Mouse (Mus musculus) adrenal gland, adult 18-20 months (tissue): Measurements from ENCODE around the gene Gstm6. TPM values are rescaled to one million over a fixed set of nuclear protein-coding genes. Genes with fewer than 3 reads are reported as not detected.
A peak's percentile ranks its signal among the peaks of the same experiment; 100 is the strongest.
"Not testable (repeated sequence)": the region's sequence is repeated elsewhere in the genome, so short reads cannot be mapped to it uniquely, and the experiment has no call there.

Experiments
- DNase-seq, 2 experiments: peaks; one replicate each; pipeline ENCODE4 v3.0.0; 2021 to 2022; ENCODE audit warnings: low spot score in 2 of 2
- long read RNA-seq, 2 experiments: library from polyadenylated mRNA; stranded (forward); transcript quantifications; one replicate each; pipeline ENCODE4 v2.0.0; 2021
- total RNA-seq, 2 experiments: library from RNA; stranded (reverse); gene quantifications; 1 replicate in 1 of 2; 2 replicates in 1 of 2; pipeline ENCODE4 v1.2.3; 2021

The Gstm6 gene
- 1 to 10 TPM; 6.1 to 8.0 TPM for total RNA-seq
- long read RNA-seq, experiment 1, partial matches to known transcripts: 0 of 2 reads
- long read RNA-seq, experiment 1, other reads (novel, unspliced or antisense): 1 of 2 reads
- long read RNA-seq, experiment 2, partial matches to known transcripts: 4 of 7 reads
- long read RNA-seq, experiment 2, other reads (novel, unspliced or antisense): 1 of 7 reads

DNA sequence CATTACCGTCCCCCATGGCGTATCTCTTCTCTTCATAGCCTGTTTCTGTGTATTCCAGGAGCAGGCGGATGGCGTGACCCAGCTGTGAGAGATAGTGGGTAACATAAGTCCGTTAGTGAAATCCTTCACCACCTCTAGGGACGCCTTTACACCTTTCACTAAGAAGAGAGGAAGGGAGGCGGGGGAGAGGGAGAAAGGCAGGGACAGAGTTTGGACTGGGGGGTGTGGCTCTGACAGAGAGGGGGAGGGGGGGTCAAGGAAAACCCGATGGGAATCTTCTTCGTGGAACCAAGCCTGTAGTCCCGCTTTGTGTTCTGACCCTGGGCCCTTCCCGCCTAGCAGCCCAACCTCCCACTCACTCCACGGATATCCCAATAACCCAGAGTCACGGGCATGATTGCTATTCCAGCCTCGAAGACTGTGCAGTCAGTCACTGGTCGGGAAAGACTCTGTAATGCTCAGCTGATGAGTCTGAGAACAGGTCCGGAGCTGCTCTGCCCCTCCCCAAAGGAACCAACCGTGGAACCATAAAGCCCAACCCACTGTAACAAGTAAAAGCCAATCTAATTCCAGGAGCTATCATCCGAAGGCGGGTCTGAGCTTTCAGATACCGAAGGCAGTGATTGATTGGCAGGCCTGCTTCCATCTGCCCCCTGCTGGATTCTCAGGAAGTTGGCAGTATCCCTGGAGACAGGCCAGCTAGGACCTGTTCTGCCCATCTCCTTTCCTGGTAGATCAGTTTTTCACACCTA lies at the start of gene Gstm6:
TSS of gene Gstm6 (minus strand) at position 511 of the 752 bp plus-strand sequence.
- no peak for DNase-seq

DNA sequence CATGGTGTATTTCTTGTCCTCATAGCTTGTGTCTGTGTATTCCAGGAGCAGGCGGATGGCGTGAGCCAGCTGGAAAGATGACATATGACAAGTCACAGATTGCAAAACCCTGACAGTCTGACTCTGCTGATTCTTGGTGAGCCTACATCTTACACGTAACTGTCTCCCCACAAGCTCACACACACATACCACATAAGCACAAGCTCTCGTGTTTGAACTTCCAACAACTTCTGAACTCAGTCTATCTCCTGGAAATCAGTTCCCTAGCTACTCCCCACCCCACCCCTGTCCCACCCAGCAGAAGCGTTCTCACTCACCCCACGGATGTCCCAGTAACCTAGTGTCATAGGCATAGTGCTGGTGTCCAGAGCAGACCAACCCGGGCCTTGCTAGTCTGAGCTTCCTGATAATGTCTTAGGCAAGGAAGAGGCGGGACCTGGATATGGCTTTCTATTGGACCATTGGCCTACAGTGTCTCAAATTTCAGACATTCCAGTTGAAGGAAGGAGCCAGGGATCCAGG lies 42.6 kb upstream of the Gstm6 start, which contains the start of gene Gstm2:
TSS of gene Gstm2 (minus strand) at position 413 of the 522 bp plus-strand sequence.
- DNase-seq: peak in 1 of 2 experiments; percentile 35

DNA sequence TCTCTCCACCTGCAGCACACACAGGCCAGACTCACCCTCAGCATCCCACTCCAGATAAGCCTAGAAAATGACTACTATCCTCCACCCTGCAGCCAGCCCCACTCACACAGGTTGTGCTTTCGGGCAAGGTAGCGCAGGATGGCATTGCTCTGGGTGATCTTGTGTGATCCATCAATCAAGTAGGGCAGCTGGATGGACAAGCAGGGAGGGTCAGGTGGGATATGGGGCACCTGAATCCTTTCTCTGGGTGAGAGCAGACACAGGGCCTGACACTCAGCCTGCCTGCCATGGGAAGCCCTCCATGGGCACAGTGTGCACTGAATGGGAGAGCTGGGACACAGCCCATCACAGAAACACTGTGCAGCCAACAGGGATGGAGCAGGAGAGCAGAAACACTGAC lies 41.6 kb upstream of the Gstm6 start:
- not testable (repeated sequence) for DNase-seq

DNA sequence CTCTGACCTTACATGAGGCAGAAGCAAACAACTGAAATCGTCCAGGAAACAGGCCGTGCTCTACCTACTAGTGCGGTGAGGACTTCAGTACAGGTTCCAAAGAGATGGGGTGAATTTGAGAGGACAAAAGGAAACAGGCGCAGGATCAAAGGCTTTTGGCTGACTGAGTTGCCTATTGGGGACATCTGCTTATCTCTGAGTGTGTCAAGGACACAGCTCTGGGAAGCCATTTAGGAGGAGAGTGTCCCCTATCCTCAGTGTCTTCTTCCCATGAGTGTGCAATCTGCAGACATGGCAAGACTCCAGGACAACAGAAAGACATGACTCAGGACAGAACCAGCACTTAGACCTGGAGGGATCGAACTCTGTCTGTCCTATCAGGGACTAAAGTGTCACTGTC lies 40.9 kb upstream of the Gstm6 start:
- no peak for DNase-seq

DNA sequence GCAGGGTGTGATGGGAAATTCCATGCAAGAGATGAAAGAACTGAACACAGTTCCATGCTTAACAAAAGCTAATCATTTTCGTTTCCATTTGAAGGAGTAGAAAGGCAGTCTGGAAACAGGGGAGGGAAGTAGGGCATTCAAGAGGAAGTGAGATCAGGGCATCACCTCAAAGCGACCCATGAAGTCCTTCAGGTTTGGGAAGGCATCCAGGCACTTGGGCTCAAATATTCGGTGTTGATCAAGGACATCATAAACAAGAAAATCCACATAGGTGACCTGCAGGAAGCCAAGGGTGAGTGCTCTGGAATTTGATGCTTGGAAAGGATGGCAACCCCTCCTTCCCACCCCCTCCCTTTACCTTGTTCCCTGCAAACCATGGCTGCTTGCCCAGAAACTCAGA lies 40.2 kb upstream of the Gstm6 start:
- no peak for DNase-seq

DNA sequence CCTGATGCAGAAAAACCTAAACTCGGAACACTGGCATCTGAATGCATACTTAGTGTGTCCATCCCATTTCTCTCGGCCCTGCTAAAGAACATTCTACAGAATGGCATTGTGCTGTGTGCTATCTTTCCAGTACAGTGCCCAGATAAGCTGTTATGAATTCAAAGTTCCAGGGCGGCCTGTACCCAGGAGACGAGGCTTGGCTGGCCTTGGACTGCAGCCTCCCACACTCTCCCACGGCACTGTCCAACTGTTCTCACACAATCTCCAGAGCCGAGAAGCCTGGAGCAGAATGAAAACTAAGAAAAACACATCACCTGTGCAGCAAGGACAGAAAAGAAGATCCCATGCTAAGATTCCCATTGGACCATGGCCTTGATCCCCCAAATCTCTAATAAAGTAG lies 39.2 kb upstream of the Gstm6 start:
- DNase-seq: no peak

DNA sequence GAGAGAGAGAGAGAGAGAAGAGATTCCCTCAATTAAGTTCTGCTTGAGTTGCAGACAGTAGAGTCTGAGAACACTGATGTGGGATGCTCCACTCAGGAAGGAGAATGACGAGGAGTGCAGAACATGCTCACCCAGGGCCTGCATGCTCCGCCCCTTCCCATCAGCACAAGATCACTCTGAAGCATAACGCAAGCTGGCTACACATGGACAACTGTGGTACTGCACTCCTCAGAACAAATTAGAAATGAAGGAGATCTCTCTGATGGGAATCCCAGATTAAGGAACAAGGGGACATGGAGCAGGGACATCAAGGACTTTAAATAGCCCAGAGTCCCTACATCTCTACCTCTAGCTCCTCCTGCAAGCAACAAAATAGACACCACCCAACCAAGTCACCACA lies 37.7 kb upstream of the Gstm6 start:
- DNase-seq: no peak

DNA sequence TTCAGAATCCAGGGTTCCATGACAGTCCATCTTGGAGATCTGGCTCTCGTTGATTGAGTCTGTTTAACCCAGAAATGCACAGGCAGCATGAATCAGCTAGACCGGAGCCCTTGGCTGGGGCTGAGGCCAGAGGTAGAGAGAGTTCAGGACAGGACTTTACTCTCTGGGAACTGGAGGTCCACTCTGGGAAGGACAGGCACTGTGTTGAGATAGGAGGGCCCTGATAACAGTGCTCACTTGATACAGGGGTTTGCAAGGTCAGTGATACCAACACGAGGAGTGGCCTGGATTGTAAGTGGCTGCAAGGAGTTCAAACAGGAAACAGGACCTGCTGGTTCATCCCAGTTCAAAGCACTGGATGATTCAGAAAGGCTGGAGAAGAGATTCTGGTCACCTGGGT lies 34.1 kb upstream of the Gstm6 start:
- DNase-seq: no peak

DNA sequence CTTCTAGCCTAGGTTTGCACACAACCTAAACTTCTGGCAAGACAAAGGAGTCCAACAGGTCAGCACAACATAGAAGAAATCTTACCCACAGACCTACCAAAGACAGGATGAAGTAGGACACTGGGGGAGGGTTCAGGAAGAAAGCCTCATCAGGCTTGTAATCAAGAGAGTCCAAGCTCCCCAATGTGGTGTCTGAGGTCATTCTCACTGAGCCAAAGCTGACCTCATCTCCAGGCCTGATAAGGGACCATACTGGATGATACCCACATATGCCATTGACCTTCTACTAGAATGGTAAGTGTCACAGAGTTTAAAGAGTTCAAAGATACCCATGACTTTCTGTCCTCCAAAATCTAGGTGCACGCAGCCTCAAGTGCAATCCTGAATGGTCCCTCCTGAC lies 30.7 kb upstream of the Gstm6 start:
- DNase-seq: no peak

DNA sequence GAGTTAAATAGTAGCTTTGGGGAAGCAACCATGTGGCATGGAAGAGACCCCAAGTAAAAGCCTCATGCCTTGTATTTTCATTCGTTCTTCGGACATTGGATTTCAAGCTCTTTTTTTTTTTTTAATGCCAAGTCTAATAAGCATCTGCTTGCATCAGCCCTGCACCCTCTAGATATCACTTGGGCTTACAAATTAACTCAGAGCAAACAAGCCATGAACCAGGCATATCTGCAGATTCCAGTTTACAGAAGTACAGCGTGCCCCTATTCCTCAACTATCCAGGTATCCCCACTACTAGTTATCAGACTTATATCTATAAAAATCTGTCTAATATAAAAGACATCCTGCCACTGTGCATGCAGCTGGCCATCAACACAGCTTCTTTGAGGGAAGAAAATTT lies 28.5 kb upstream of the Gstm6 start:
- no peak for DNase-seq

DNA sequence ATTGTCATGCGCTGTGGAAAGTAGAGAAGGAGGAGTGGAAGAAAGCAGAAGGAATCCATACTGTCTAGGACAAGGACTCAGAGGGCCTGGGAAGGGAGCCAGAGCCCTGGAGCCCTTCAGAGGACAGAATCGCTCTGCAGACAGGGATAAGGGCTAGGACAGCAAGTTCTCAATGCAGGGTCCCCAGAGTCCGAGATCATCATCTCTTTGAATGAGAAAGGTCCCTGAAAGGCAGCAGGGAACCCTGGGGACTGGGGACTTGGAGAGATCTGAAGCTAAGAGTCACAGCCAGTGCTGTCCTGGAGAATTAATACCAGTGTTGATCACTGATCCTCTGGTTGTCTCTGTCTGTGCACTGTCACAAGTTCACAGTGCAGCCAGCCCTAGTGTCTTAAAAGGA lies 27.6 kb upstream of the Gstm6 start:
- not testable (repeated sequence) for DNase-seq

DNA sequence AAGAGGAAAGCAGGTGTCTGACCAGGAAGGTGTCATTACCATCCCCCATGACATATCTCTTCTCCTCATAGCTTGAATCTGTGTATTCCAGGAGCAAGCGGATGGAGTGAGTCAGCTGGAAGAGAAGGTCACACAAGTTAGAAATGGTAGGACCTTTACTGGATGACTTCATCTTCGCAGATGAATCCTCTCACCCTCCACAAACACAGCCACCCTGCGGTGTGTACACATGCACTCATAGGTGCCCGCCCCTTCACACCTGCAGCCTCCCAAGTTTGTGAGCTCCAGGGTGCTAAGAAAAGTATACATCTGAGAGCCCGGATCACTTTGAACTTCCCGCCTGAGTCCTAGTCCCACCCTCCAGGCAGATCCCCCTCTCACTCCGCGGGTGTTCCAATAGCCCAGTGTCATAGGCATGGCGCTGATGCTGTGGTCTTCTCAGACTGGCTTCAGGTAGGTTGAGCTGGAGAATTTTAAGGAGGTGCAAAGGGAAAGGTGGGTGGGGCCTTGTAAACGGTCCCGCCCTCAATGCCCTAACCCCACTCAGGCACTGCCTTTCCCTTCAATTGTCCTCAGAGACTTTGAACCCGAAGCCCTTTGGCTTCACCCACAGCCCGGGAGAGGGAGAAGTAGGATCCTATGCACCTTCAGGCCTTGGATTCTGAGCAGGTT lies 25.3 kb upstream of the Gstm6 start, which contains the start of gene Gstm3:
TSS of gene Gstm3 (minus strand) at position 560 of the 672 bp plus-strand sequence.
- DNase-seq: no peak

DNA sequence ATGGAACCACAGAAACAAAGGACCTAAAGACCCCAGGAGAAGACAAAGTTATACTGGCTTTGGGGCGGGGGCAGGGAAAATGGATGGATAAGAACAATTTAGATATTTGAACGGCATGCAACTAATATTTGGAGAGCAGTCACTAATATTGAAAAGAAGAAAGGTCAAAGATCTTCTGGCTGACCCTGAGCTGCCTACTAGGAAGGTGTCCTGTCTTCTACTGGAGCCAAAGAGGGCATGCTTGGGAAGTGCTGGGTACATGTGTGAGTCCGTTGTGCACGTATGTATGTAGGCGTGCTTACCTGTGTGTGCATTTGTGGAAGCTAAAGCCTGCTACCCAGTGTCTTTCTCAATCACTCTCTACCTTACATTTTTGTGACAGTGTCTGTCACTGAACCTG lies 23.1 kb upstream of the Gstm6 start:
- DNase-seq: no peak

DNA sequence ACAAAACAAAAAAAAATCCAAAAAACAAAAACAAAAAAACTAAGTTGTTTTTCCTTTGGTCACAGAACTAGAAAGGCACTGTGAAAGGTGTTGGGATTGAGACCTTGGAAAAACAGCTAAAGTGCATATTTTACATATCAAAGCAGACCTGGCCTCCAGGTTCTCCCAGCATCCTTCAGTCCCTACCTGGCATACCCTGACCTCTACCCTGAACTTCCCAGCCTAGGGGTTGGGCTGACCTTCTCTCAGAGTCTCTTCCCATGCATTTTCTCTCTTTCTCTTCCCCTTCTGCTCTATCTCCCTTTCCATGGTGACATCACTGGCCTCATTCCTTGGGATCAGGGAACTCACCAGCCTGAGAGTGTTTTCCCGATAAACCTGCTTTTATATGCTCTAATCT lies 22.0 kb upstream of the Gstm6 start:
- DNase-seq: no peak

DNA sequence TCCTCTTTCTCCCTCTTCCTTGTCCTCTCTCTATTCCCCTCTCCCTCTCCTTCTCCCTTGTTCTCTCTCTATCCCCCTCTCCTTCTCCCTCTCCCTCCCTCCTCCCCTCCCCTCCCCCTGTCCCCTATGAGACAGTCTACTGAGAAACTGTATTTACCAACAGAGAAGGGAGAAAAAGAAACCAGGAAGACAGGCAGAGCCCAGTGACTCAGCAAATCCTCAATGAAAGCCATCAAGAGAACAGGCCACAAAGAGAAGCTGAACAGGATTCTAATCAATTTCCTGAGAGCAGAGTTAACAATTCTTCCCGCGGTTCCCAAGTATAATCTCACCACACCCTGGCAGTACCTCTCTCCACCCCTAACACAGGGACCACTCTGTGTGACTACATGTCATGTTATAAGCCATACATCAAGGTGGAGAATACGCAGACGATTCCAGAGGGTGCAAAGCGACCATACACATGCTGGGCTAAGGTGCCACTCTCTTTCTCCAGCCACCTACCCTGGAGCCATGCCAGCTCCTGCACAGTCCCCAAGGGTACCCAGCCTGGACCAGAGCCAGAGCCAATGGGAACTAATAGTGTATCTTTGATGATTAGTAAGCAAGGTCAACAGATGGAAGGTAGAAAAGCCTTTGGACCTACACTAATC lies 21.2 kb upstream of the Gstm6 start:
- no peak for DNase-seq

DNA sequence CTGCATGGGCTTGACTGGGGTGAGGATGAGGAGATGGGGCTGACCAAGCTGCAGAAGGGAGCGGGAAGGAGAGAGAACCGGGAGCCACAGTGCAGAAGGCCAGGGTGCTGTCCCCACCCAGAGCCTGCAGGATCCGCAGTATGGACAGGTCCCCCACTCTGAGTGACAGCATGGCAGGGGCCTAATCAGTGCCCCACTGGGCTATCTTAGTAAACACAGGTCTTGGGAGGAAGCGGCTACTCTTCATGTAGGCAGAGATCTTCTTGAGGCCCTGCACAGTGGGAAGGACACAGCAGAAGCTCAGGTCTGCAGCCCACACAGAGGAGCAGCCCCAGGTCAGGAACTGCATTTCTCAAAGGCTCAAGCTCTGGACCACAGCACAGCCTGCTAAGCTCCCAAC lies 20.5 kb upstream of the Gstm6 start:
- no peak for DNase-seq

DNA sequence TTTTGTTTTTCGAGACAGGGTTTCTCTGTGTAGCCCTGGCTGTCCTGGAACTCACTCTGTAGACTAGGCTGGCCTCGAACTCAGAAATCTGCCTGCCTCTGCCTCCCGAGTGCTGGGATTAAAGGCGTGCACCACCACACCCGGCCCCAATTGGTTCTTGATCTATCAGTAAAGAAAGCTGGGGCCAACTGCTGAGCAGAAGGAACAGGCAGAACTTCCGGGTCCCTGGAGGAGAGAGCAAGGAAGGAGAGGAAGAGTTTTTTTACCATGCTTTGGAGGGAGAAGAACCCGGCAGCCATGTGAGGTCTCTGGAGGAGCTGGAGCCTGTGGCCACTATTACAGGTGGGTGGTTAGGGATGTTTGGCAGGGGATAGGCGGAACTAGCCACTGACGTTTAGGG lies 11.7 kb upstream of the Gstm6 start:
- DNase-seq: not testable (repeated sequence)

DNA sequence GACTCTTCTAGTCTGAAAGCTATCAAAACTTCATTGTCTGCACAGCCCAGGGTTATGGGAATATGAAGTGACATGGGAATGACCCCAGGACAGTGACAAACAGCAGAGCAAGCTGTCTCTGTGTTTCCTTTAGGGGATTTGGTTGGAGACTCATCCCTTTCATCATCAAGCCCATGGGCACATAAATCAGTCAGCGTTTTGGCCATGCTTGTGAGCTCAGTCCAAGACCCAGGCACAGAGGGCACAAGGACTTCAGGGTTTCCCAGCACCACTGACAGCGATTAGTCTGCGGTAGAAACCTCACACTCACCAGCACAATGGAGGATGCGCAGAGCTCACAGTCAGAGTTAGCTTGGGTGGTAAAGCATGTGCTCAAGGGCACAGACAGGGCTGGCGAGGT lies 10.4 kb upstream of the Gstm6 start:
- DNase-seq: no peak

DNA sequence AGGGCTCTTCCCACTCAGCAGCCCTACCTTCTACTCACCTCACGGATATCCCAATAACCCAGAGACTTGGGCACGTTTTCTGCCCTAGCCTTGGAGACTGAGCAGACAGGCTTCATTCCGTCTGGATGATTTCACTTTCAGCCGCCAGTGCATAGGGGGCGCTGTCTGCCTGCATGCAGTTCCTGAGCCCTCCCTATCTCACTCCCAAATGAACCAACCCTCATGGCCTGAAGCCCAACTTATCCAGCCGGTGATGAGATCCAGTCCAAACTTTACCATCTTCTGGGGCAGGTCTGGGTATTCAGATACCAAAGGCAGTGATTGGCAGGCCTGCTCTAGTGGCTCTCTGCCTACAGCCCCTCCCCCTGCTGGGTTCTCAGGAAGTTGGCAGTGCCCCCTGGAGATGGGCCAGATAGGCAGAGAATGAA lies 9.8 kb upstream of the Gstm6 start:
- peak; percentile 80 to 82 for DNase-seq

DNA sequence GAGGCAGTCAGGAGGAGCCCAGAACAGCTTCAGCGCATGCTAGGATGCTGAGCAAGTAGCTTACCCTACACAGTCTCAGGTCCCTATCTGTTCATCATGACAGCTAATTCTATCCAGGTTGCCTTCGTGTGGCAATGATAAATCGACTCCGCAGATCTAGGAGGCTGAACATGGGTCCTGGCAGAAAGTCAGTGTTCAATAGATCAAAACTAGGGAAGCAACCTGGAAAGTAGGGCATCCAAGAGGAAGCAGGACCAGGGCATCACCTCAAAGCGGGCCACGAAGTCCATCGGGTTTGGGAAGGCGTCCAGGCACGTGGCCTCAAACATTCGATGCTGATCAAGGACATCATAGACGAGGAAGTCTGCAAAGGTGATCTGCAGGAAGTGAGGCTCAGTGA lies 7.0 kb upstream of the Gstm6 start:
- DNase-seq: no peak

DNA sequence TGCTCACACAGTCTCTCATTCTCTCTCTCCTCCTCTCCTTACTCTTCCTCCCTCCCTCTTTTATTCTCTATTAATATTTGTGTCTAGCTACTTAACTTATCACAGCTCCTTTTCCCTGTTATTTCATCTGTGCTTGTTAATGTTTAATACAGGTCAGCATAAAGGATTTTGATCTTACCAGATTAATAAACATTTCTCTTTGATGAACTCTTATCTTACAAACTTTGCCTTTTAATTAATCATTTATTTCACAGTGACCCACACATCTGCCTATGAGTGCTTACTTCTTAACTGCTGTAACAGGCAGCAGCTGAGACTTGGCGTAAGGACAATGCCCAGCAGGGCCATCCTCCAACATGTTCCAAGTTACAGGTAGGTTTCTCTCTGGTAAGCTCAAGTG lies 5.9 kb upstream of the Gstm6 start:
- not testable (repeated sequence) for DNase-seq
